Mouse (Mus musculus) stomach, postnatal 0 days (tissue): Measurements from ENCODE around the gene Coq4. TPM values are rescaled to one million over a fixed set of nuclear protein-coding genes. Genes with fewer than 3 reads are reported as not detected.
A peak's percentile ranks its signal among the peaks of the same experiment; 100 is the strongest.

ENCODE experiments used
- ATAC-seq: fragments of 200-750 bp; cut with Nextera tagmentation; 2 replicates; pipeline ENCODE4 v1.8.0; 2017; ENCODE audit not compliant: low FRiP score, low TSS enrichment
- DNase-seq: peaks from one replicate; pipeline ENCODE4 v3.0.0-alpha.2; 2016; ENCODE audit warnings: low spot score
- H3K27ac ChIP-seq: fragments of 300-500 bp; sonication (generic); replicated peaks from 2 replicates; pipeline ENCODE4 v1.5.1; 2014; ENCODE audit warnings: mild to moderate bottlenecking, control low read depth
- H3K27me3 ChIP-seq: fragments of 300-500 bp; sonication (generic); 2 replicates; pipeline ENCODE4 v1.6.1; 2014; ENCODE audit warnings: low read length; ENCODE audit not compliant: control insufficient read depth, insufficient read depth
- H3K36me3 ChIP-seq: fragments of 300-500 bp; sonication (generic); 2 replicates; pipeline ENCODE4 v1.6.1; 2014; ENCODE audit warnings: low read length, mixed read lengths; ENCODE audit not compliant: control insufficient read depth, insufficient read depth
- H3K4me1 ChIP-seq: fragments of 300-500 bp; sonication (generic); replicated peaks from 2 replicates; pipeline ENCODE4 v1.6.1; 2014; ENCODE audit warnings: antibody characterized with exemption; ENCODE audit not compliant: control insufficient read depth, insufficient read depth
- H3K4me2 ChIP-seq: fragments of 300-500 bp; sonication (generic); replicated peaks from 2 replicates; pipeline ENCODE4 v1.6.1; 2014; ENCODE audit warnings: low read depth, mild to moderate bottlenecking, control low read depth, moderate library complexity
- H3K4me3 ChIP-seq: fragments of 300-500 bp; sonication (generic); 2 replicates; pipeline ENCODE4 v1.5.1; 2014; ENCODE audit warnings: low read depth, low read length, control low read depth
- H3K9ac ChIP-seq: fragments of 300-500 bp; sonication (generic); 2 replicates; pipeline ENCODE4 v1.6.1; 2014; ENCODE audit warnings: mild to moderate bottlenecking, low read length, control low read depth, mixed read lengths
- H3K9me3 ChIP-seq: fragments of 300-500 bp; sonication (generic); 2 replicates; pipeline ENCODE4 v1.6.1; 2016; ENCODE audit warnings: low read length; ENCODE audit not compliant: control insufficient read depth
- CTCF ChIP-seq: IDR thresholded peaks from 2 replicates; pipeline ENCODE4 v1.5.1; 2016; ENCODE audit warnings: antibody characterized with exemption, low read depth, mild to moderate bottlenecking, moderate library complexity
- EP300 ChIP-seq: optimal IDR thresholded peaks from 2 replicates; pipeline ENCODE3; 2016; ENCODE audit warnings: antibody characterized with exemption
- WGBS: fragments of 180-500 bp; shearing (Covaris S2); extraction: QIAGEN DNeasy Blood & Tissue Kit; methylation state at CpG from one replicate; pipeline ENCODE4 v1.1.7; 2014; 5-methylcytosine and 5-hydroxymethylcytosine counted together
- polyA plus RNA-seq: library from polyadenylated mRNA; unstranded; fragments of >200 nt; fragmentation: Nextera tagmentation; extraction: Ambion mirVana; gene quantifications from 2 replicates; pipeline ENCODE4 v1.2.1, GENCODE M21; 2015

Gene Coq4
- polyA plus RNA-seq, 1 experiment from 2014 or later: 18.7 TPM

DNA sequence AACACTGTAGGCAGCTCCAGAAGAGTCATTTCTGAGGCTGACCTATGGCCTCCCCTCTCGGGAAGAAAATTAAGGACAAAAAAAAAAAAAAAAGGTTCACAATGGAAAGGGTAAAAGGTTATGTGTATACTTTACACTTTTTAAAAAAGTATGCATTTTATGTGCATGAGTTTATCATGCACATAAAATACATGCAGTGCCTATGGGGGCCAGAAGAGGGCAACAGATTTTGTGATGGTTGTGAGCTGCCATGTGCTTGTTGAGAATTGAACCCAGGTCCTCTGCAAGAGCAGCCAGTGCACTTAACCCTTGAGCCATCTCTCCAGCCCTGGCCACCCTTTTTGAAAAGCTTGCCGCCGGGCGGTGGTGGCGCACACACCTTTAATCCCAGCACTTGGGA, 39.4 kb upstream of the Coq4 start:
- H3K27ac ChIP-seq: no peak overlapping the region
- 67% methylated on average over 5 of the region's 5 CpGs for WGBS
- H3K9me3 ChIP-seq: no peaks in the 10 kb centered on the region
- ATAC-seq (no peak), DNase-seq (no peak)
- peak; percentile 62 for TF ChIP-seq CTCF
- no peak for TF ChIP-seq EP300
- no peak overlapping the region for H3K4me2 ChIP-seq
- H3K9ac ChIP-seq: no peak overlapping the region
- no peaks in the 10 kb centered on the region; the same call in 1 of the 2 replicates for H3K27me3 ChIP-seq
- H3K36me3 ChIP-seq: no peaks in the 10 kb centered on the region
- no peaks in the 10 kb centered on the region for H3K4me1 ChIP-seq
- H3K4me3 ChIP-seq: no peak overlapping the region

DNA sequence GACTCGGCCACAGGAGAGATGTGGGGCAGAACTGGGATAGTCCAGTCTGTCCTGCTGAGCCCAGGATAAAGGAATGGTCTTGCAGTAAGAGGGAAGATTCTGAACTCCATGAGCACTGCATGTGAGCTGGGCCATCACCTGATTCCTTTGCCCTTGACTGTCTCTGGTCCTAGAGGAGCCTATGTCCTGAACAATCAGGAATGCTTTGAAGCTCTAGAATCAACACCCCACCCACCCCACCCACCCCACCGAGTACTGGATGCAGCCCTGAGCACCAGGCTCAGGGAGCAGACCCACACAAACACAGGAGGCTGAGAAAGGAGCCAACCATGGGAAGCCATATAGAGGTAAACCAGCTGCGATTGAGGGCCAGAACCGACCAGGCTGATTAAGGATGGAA, 38.8 kb upstream of the Coq4 start:
- Histone ChIP-seq H3K4me2 (no peak overlapping the region), H3K36me3 (no peaks in the 10 kb centered on the region), H3K4me1 (no peaks in the 10 kb centered on the region), H3K27ac (no peak overlapping the region), H3K9me3 (no peaks in the 10 kb centered on the region), H3K9ac (no peak overlapping the region), H3K4me3 (no peak overlapping the region), H3K27me3 (no peaks in the 10 kb centered on the region; the same call in 1 of the 2 replicates)
- no peak for ATAC-seq
- no peak for TF ChIP-seq EP300
- no peak for TF ChIP-seq CTCF
- 77% methylated on average over 4 of the region's 4 CpGs for WGBS
- DNase-seq: no peak

DNA sequence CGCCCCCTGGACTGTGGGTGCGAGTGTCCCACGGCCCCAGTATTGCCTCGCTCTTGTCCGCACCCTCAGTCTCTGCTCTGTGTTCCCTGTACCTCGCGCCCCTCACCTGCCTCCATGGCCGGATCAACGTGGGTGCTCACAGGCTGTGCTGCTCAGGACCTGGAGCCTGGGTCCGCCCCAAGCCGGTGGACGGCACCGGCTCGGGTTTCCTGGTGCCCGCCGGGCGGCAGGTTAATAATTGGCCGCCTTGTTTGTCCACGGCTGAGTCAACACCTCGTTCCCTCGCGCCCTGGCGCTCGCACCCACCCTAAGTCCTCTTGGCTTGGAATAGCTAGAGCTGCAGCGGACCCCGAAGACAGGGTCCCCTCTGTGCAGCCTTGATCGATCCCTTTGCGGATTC, 35.8 kb upstream of the Coq4 start, which contains the start of gene Gm13420:
Gene Gm13420, minus strand, starts transcription at position 189 of the 400 bp plus-strand sequence.
- H3K4me1 ChIP-seq: no peaks in the 10 kb centered on the region
- H3K36me3 ChIP-seq: no peaks in the 10 kb centered on the region
- H3K9ac ChIP-seq: peak within 1 kb of the TSS; percentile 53
- no peaks in the 10 kb centered on the region for H3K9me3 ChIP-seq
- DNase-seq (peak; percentile 91), ATAC-seq (peak; percentile 89)
- H3K27ac ChIP-seq: peak within 1 kb of the TSS; percentile 83
- peak within 1 kb of the TSS; percentile 50 for H3K4me2 ChIP-seq
- TF ChIP-seq EP300 (no peak), CTCF (0 out of 2 replicates have a peak, but pooled peaks have one; percentile 12)
- no peaks in the 10 kb centered on the region; the same call in 1 of the 2 replicates for H3K27me3 ChIP-seq
- H3K4me3 ChIP-seq: peak within 1 kb of the TSS; percentile 30
- 6% methylated on average over 28 of the region's 28 CpGs for WGBS

DNA sequence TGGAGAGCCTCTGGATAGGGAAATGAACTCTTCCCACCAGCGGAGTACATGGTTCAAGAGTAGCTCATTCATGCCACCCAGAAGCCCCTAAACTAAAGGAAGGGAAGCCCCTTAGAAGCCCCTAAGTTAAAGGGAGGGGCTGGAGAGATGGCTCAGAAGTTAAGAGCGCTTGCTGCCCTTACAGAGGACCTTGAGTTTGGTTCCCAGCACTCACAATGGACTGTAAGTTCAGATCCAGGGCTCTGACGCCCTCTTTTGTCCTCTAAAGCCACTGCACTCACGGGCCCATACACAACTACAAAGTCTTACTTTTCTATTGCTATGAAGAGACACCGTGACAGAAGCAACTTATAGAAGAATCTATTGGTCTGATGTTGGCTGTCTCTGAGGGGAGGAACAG, 34.9 kb upstream of the Coq4 start:
- H3K36me3 ChIP-seq: no peaks in the 10 kb centered on the region
- 89% methylated on average over 5 of the region's 5 CpGs for WGBS
- DNase-seq (no peak), ATAC-seq (no peak)
- 0 out of 2 replicates have a peak overlapping the region, but pooled peaks have one; percentile 83 for H3K27ac ChIP-seq
- H3K9me3 ChIP-seq: no peaks in the 10 kb centered on the region
- no peaks in the 10 kb centered on the region; the same call in 1 of the 2 replicates for H3K27me3 ChIP-seq
- H3K9ac ChIP-seq: no peak overlapping the region
- H3K4me3 ChIP-seq: no peak overlapping the region
- no peak overlapping the region for H3K4me2 ChIP-seq
- TF ChIP-seq CTCF (no peak), EP300 (no peak)
- H3K4me1 ChIP-seq: no peaks in the 10 kb centered on the region

DNA sequence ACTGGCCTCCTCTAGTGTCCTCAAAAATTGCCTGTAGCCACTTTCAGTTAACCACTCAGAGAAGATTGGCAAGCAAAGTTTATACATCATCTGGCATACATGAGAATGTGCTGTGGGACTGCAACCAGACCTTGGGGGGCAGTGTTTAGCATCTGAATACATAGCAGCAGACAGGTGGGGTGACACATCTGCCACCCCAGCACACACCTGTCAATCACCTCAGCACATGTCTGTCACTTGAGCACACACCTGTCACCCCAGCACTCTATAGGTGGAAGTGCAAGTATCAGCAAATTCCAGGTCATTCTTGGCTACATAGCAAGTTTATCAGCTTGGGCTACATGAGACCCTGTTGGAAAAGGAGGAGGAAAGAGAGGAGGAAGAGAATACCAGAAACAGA, 31.6 kb upstream of the Coq4 start:
- no peaks in the 10 kb centered on the region for H3K9me3 ChIP-seq
- no peak overlapping the region for H3K27ac ChIP-seq
- TF ChIP-seq EP300 (no peak), CTCF (no peak)
- H3K36me3 ChIP-seq: no peaks in the 10 kb centered on the region
- no peak overlapping the region for H3K4me3 ChIP-seq
- H3K4me1 ChIP-seq: no peaks in the 10 kb centered on the region
- no peak for ATAC-seq
- no peak overlapping the region for H3K9ac ChIP-seq
- no peaks in the 10 kb centered on the region; the same call in 1 of the 2 replicates for H3K27me3 ChIP-seq
- no peak for DNase-seq
- H3K4me2 ChIP-seq: no peak overlapping the region

DNA sequence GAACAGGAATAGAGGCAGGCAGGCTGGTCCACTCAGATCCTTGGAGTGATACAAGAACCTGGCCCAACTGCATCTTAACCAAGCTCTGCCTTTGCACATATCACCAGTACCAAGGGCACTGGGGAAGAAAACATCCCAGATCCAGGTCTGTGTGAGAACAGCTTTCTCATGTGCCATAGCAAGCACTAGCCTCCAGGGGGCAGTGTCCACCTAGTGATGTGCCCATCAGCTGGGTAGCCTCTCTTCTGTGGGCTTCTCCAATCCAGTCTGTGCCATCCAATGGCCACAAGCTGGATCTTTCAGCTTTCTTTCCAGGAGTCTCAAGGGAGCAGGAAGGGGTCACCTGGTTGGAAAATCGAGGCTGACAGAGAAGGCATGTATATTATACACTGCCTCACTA, 22.5 kb upstream of the Coq4 start:
- no peaks in the 10 kb centered on the region for H3K27me3 ChIP-seq
- H3K36me3 ChIP-seq: no peaks in the 10 kb centered on the region
- peak; percentile 58 for ATAC-seq
- WGBS: 3% methylated on average over 1 of the region's 1 CpGs
- H3K9me3 ChIP-seq: no peaks in the 10 kb centered on the region
- H3K4me3 ChIP-seq: no peak overlapping the region
- DNase-seq: peak; percentile 82
- H3K4me1 ChIP-seq: no peaks in the 10 kb centered on the region
- H3K9ac ChIP-seq: peak overlapping the region; percentile 35; the same call in 1 of the 2 replicates
- TF ChIP-seq EP300 (no peak), CTCF (peak; percentile 97)
- H3K4me2 ChIP-seq: no peak overlapping the region
- H3K27ac ChIP-seq: no peak overlapping the region
